Mouse (Mus musculus): ENCODE measurements around the gene Slc51b. TPM values are rescaled to one million over a fixed set of nuclear protein-coding genes. Genes with fewer than 3 reads are reported as not detected.

Slc51b gene
- total RNA-seq, 1 experiment = not detected

DNA sequence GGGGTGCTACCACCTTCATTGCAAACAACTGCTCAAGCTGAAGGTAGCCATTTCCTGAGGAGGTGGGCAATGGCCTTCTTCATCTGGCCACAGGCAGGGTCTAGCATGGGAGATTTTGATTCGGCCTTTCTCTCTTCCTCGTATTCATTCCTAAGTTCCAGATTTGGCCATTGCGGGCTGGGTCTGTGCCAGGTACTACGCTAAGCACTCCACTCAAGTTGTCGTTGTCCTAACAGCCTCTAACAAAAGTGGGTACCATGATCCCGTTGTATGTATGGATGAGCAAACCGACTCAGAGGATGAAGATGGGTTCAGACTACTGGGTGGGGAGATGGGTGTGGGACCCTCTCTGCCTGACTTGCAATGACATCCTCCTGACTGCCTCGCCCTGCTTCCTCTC lies 12.4 kb downstream of the Slc51b start:
- no peak overlapping the region for H3K4me3 ChIP-seq (ENCODE audit: insufficient read depth in 1 of 2, low read depth in 1 of 2, low read length in 2 of 2, poor library complexity in 1 of 2, severe bottlenecking in 1 of 2)
- no peaks in the 10 kb centered on the region for H3K36me3 ChIP-seq (ENCODE audit: control insufficient read depth, insufficient read depth, low read length, poor library complexity, severe bottlenecking)
- H3K9ac ChIP-seq (ENCODE audit: insufficient read depth, low read depth, low read length, poor library complexity, severe bottlenecking) = no peak overlapping the region
- no peaks in the 10 kb centered on the region for H3K4me1 ChIP-seq (ENCODE audit: control insufficient read depth in 2 of 2, insufficient read depth in 2 of 2, low read length in 2 of 2, poor library complexity in 1 of 2)
- H3K9me3 ChIP-seq (ENCODE audit: control insufficient read depth, insufficient read depth, low read depth, low read length) = no peaks in the 10 kb centered on the region
- DNase-seq (ENCODE audit: low read depth, low spot score) = no peak
- TF ChIP-seq ZC3H11A (IDR thresholded peaks at IDR 0.05; ENCODE audit: borderline replicate concordance, low read depth, low read length) = no peak
- H3K27ac ChIP-seq (ENCODE audit: insufficient read depth, low read depth, low read length, poor library complexity, severe bottlenecking) = no peak overlapping the region
- in situ Hi-C loops (cut with MboI; ENCODE audit: low sequenced_read_pairs in 2 of 2, unreplicated experiment in 2 of 2) = no loop called here

DNA sequence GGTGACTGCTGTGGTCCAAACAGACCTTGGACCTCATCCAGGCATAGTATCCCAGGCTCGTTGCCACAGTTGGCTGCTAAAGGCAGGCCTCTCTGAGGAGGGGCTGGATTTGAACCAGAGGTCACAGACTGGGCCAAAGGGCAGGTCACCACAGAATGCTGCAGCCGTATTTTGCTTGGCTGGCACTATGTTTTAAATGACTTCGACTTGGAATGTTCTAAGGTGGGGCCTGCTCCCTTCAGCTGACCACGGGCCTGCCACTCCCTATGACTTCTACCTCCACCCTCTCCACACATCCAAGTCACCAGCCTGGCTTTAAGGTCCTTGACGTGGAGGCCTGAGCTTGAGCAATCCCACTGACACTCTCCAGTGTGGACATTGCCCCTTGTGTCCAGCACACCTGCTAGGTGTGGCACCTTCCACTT lies 13.9 kb downstream of the Slc51b start:
- in situ Hi-C loops (cut with MboI; ENCODE audit: low sequenced_read_pairs in 2 of 2, unreplicated experiment in 2 of 2) = no loop called here
- Histone ChIP-seq H3K36me3 (ENCODE audit: control insufficient read depth, insufficient read depth, low read length, poor library complexity, severe bottlenecking) (no peaks in the 10 kb centered on the region), H3K4me1 (ENCODE audit: control insufficient read depth in 2 of 2, insufficient read depth in 2 of 2, low read length in 2 of 2, poor library complexity in 1 of 2) (no peaks in the 10 kb centered on the region), H3K9ac (ENCODE audit: insufficient read depth, low read depth, low read length, poor library complexity, severe bottlenecking) (no peak overlapping the region), H3K9me3 (ENCODE audit: control insufficient read depth, insufficient read depth, low read depth, low read length) (no peaks in the 10 kb centered on the region), H3K4me3 (ENCODE audit: insufficient read depth in 1 of 2, low read depth in 1 of 2, low read length in 2 of 2, poor library complexity in 1 of 2, severe bottlenecking in 1 of 2) (no peak overlapping the region), H3K27ac (ENCODE audit: insufficient read depth, low read depth, low read length, poor library complexity, severe bottlenecking) (no peak overlapping the region)
- DNase-seq (ENCODE audit: low read depth, low spot score) = no peak
- no peak for TF ChIP-seq CHD2 (IDR thresholded peaks at IDR 0.05; ENCODE audit: low read depth, low read length)
- no peak for TF ChIP-seq MAFK (IDR thresholded peaks at IDR 0.05; ENCODE audit: insufficient read depth, low read depth, low read length)
- TF ChIP-seq ZC3H11A (IDR thresholded peaks at IDR 0.05; ENCODE audit: borderline replicate concordance, low read depth, low read length) = no peak
- TF ChIP-seq HCFC1 (IDR thresholded peaks at IDR 0.05; ENCODE audit: borderline replicate concordance, insufficient read depth, low read length) = no peak
- no peak for TF ChIP-seq ZNF384 (IDR thresholded peaks at IDR 0.05; ENCODE audit: low read depth, low read length)

DNA sequence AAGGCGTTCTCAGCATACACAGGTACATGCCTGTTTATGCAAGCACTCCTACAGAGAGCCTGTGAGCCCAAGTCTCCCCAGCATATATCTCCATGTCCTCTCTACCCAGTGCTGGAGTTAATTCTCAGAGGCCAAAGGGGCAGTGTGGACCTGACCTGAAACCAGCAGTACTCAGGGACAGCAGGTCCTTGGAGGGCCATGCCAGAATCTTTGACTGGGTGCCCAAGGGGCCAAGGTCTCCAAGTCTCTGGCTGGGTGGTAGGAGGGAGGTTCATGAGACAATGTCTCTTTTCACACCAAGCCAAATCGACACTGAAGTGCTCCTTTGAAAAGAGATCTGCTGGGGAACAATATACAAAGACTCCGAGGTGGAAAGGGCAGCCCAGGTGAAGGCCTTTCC lies 14.9 kb downstream of the Slc51b start:
- H3K4me1 ChIP-seq (ENCODE audit: control insufficient read depth in 2 of 2, insufficient read depth in 2 of 2, low read length in 2 of 2, poor library complexity in 1 of 2) = no peaks in the 10 kb centered on the region
- no peak overlapping the region for H3K4me3 ChIP-seq (ENCODE audit: insufficient read depth in 1 of 2, low read depth in 1 of 2, low read length in 2 of 2, poor library complexity in 1 of 2, severe bottlenecking in 1 of 2)
- no peak for TF ChIP-seq HCFC1 (IDR thresholded peaks at IDR 0.05; ENCODE audit: borderline replicate concordance, insufficient read depth, low read length)
- TF ChIP-seq CHD2 (IDR thresholded peaks at IDR 0.05; ENCODE audit: low read depth, low read length) = no peak
- no peak for TF ChIP-seq ZC3H11A (IDR thresholded peaks at IDR 0.05; ENCODE audit: borderline replicate concordance, low read depth, low read length)
- TF ChIP-seq MAFK (IDR thresholded peaks at IDR 0.05; ENCODE audit: insufficient read depth, low read depth, low read length) = no peak
- TF ChIP-seq ZNF384 (IDR thresholded peaks at IDR 0.05; ENCODE audit: low read depth, low read length) = no peak
- no peaks in the 10 kb centered on the region for H3K9me3 ChIP-seq (ENCODE audit: control insufficient read depth, insufficient read depth, low read depth, low read length)
- no peak for DNase-seq (ENCODE audit: low read depth, low spot score)
- H3K36me3 ChIP-seq (ENCODE audit: control insufficient read depth, insufficient read depth, low read length, poor library complexity, severe bottlenecking) = no peaks in the 10 kb centered on the region
- no peak overlapping the region for H3K27ac ChIP-seq (ENCODE audit: insufficient read depth, low read depth, low read length, poor library complexity, severe bottlenecking)
- in situ Hi-C loops (cut with MboI; ENCODE audit: low sequenced_read_pairs in 2 of 2, unreplicated experiment in 2 of 2) = no loop called here
- no peak overlapping the region for H3K9ac ChIP-seq (ENCODE audit: insufficient read depth, low read depth, low read length, poor library complexity, severe bottlenecking)

DNA sequence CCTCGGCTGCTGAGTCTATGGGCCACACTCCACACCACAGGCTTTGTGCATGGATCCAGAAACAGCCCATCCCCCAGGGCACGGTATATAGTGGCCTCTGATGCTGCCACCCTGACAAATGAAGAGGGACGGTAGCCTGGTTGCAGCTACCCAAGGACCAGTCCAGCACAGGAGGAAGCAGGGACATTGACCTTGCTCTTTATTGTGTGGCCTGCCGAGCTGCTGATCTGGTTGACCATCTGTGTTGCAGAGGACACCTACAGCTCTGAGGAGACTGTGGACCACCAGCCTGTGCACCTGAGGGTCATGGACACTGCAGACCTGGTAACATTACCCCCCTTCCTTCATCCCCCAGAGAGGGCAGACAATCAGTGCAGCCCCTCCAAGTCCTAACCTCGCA lies 15.4 kb downstream of the Slc51b start:
- no peak overlapping the region for H3K27ac ChIP-seq (ENCODE audit: insufficient read depth, low read depth, low read length, poor library complexity, severe bottlenecking)
- no peaks in the 10 kb centered on the region for H3K9me3 ChIP-seq (ENCODE audit: control insufficient read depth, insufficient read depth, low read depth, low read length)
- no peak overlapping the region for H3K4me3 ChIP-seq (ENCODE audit: insufficient read depth in 1 of 2, low read depth in 1 of 2, low read length in 2 of 2, poor library complexity in 1 of 2, severe bottlenecking in 1 of 2)
- TF ChIP-seq ZNF384 (IDR thresholded peaks at IDR 0.05; ENCODE audit: low read depth, low read length) (no peak), CHD2 (IDR thresholded peaks at IDR 0.05; ENCODE audit: low read depth, low read length) (no peak), HCFC1 (IDR thresholded peaks at IDR 0.05; ENCODE audit: borderline replicate concordance, insufficient read depth, low read length) (no peak), MAFK (IDR thresholded peaks at IDR 0.05; ENCODE audit: insufficient read depth, low read depth, low read length) (no peak), ZC3H11A (IDR thresholded peaks at IDR 0.05; ENCODE audit: borderline replicate concordance, low read depth, low read length) (no peak)
- no peaks in the 10 kb centered on the region for H3K4me1 ChIP-seq (ENCODE audit: control insufficient read depth in 2 of 2, insufficient read depth in 2 of 2, low read length in 2 of 2, poor library complexity in 1 of 2)
- no peak for DNase-seq (ENCODE audit: low read depth, low spot score)
- in situ Hi-C loops (cut with MboI; ENCODE audit: low sequenced_read_pairs in 2 of 2, unreplicated experiment in 2 of 2) = no loop called here
- H3K9ac ChIP-seq (ENCODE audit: insufficient read depth, low read depth, low read length, poor library complexity, severe bottlenecking) = no peak overlapping the region
- no peaks in the 10 kb centered on the region for H3K36me3 ChIP-seq (ENCODE audit: control insufficient read depth, insufficient read depth, low read length, poor library complexity, severe bottlenecking)

DNA sequence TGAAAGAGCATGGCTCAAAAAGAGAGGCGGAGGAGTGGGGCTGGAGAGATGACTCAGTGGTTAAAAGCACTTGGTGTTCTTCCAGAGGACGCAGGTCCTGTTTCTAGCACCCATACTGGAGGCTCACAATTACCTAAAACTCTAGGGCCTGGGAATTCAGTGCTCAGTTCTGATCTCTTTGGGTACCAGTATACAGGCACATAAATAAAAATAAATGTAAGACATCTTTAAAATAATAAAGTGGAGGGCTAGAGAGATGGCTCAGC lies 17.6 kb downstream of the Slc51b start:
- no peak overlapping the region for H3K9ac ChIP-seq (ENCODE audit: insufficient read depth, low read depth, low read length, poor library complexity, severe bottlenecking)
- no peak overlapping the region for H3K4me3 ChIP-seq (ENCODE audit: insufficient read depth in 1 of 2, low read depth in 1 of 2, low read length in 2 of 2, poor library complexity in 1 of 2, severe bottlenecking in 1 of 2)
- in situ Hi-C loops (cut with MboI; ENCODE audit: low sequenced_read_pairs in 2 of 2, unreplicated experiment in 2 of 2) = no loop called here
- no peaks in the 10 kb centered on the region for H3K36me3 ChIP-seq (ENCODE audit: control insufficient read depth, insufficient read depth, low read length, poor library complexity, severe bottlenecking)
- no peaks in the 10 kb centered on the region for H3K4me1 ChIP-seq (ENCODE audit: control insufficient read depth in 2 of 2, insufficient read depth in 2 of 2, low read length in 2 of 2, poor library complexity in 1 of 2)
- no peak for TF ChIP-seq CHD2 (IDR thresholded peaks at IDR 0.05; ENCODE audit: low read depth, low read length)
- no peak for TF ChIP-seq MAFK (IDR thresholded peaks at IDR 0.05; ENCODE audit: insufficient read depth, low read depth, low read length)
- TF ChIP-seq ZNF384 (IDR thresholded peaks at IDR 0.05; ENCODE audit: low read depth, low read length) = no peak
- no peak for TF ChIP-seq HCFC1 (IDR thresholded peaks at IDR 0.05; ENCODE audit: borderline replicate concordance, insufficient read depth, low read length)
- no peak for TF ChIP-seq ZC3H11A (IDR thresholded peaks at IDR 0.05; ENCODE audit: borderline replicate concordance, low read depth, low read length)
- no peak overlapping the region for H3K27ac ChIP-seq (ENCODE audit: insufficient read depth, low read depth, low read length, poor library complexity, severe bottlenecking)
- no peaks in the 10 kb centered on the region for H3K9me3 ChIP-seq (ENCODE audit: control insufficient read depth, insufficient read depth, low read depth, low read length)
- DNase-seq (ENCODE audit: low read depth, low spot score) = no peak

All from ES-E14 (cell line).